Mouse (Mus musculus): Measurements from ENCODE around the gene Bmpr1b. TPM values are rescaled to one million over a fixed set of nuclear protein-coding genes. Genes with fewer than 3 reads are reported as not detected.

The Bmpr1b gene
- total RNA-seq, 2 experiments from 2014 or later = 4.1 to 4.6 TPM

GRCm38 (mm10) chr3:142059890-142060289 lies 109.3 kb downstream of the Bmpr1b start:
- Histone ChIP-seq H3K27ac (no peak overlapping the region), H3K4me3 (no peak overlapping the region)
- DNase-seq = no peak
- intact Hi-C loops (cut with DNase I) = no loop called here
- TF ChIP-seq CTCF (IDR thresholded peaks at IDR 0.05) = no peak

DNA sequence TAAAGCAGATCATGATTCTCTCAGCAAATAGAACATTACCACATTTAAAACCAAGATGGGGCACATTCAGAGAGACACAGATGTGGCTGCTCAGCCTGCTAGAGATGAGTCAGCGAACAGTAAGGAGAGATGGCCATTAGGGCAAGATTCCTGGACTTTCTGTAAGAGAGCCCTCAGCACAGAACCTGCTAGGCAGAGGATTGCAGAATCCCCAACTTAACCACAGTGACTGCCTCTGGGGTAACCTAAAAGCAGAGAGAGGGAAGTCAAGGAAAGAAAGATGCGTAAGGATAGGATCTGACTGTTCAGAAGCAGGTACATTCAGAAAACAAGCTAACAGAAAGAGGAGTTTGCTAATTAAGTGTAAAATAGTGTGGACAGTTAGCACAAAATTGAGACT lies 118.5 kb downstream of the Bmpr1b start:
- H3K27ac ChIP-seq = no peak overlapping the region
- DNase-seq = no peak
- H3K4me3 ChIP-seq = no peak overlapping the region
- no peak for TF ChIP-seq CTCF (IDR thresholded peaks at IDR 0.05)
- intact Hi-C loops (cut with DNase I) = no loop called here

DNA sequence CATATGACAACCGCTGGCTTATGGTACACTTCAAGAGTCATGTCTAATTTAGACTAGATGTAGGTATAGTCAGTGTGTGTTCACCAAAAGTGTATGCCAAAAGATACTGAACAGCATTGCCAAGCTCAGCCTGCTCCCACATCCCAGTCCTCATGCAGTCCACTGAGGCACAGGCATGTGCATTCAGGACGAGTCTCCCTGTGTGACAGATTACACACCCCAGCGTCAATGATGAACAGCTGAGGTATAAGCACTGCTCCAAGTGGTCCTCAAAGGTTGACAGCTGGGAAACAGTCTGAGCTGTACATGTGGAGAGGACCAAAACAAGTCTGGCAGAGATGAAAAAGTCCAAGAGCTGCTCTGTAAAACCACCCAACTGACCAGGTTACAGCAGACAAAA lies 119.6 kb downstream of the Bmpr1b start:
- DNase-seq = no peak
- TF ChIP-seq CTCF (IDR thresholded peaks at IDR 0.05) = no peak
- intact Hi-C loops (cut with DNase I) = loop anchor here (10.0 kb wide), 1 partner anchor 115 kb away; the partner anchor contains the start of gene Bmpr1b
- H3K27ac ChIP-seq = no peak overlapping the region
- H3K4me3 ChIP-seq = no peak overlapping the region

GRCm38 (mm10) chr3:142049093-142049492 lies 120.1 kb downstream of the Bmpr1b start:
- no peak for DNase-seq
- Histone ChIP-seq H3K27ac (no peak overlapping the region), H3K4me3 (no peak overlapping the region)
- intact Hi-C loops (cut with DNase I) = loop anchor here (10.0 kb wide), 1 partner anchor 116 kb away; the partner anchor contains the start of gene Bmpr1b
- no peak for TF ChIP-seq CTCF (IDR thresholded peaks at IDR 0.05)

- DNase-seq = no peak
- H3K27ac ChIP-seq = no peak overlapping the region
- intact Hi-C loops (cut with DNase I) = loop anchor here (10.0 kb wide), 1 partner anchor 116 kb away; the partner anchor contains the start of gene Bmpr1b
- TF ChIP-seq CTCF (IDR thresholded peaks at IDR 0.05) = no peak
- no peak overlapping the region for H3K4me3 ChIP-seq
Measured at GRCm38 (mm10) chr3:142048493-142048892, 120.7 kb downstream of the Bmpr1b start.

- no peak for DNase-seq
- Histone ChIP-seq H3K4me3 (no peak overlapping the region), H3K27ac (no peak overlapping the region)
- intact Hi-C loops (cut with DNase I) = loop anchor here (5.0 to 10.0 kb wide), 2 partner anchors 121 to 234 kb away; partner anchors contain the start of gene Bmpr1b
- TF ChIP-seq CTCF (IDR thresholded peaks at IDR 0.05) = peak; percentile 72
Measured at GRCm38 (mm10) chr3:142043463-142043862, 125.8 kb downstream of the Bmpr1b start.

DNA sequence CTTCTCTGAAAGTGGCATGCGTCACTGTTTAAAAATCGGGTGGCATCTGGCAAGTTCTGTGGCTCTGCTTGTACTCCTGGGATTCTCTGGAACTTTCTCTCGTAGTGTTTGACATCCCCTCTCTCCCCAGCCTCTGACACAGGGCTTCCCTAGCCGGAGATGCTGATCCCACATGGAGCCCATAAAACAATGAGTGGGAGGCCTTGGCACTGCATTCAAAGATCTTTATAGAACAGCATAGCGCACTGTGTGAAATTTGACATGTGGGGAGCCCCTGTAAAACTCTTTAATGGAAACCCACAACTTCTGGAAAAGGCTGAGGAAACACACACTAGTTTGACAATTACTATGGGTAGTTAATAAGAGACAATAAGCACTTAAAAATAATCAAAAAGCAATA lies 126.2 kb downstream of the Bmpr1b start:
- intact Hi-C loops (cut with DNase I) = loop anchor here (5.0 to 10.0 kb wide), 2 partner anchors 122 to 234 kb away; partner anchors contain the start of gene Bmpr1b
- Histone ChIP-seq H3K4me3 (no peak overlapping the region), H3K27ac (no peak overlapping the region)
- no peak for TF ChIP-seq CTCF (IDR thresholded peaks at IDR 0.05)
- DNase-seq = no peak

GRCm38 (mm10) chr3:142040345-142040744 lies 128.9 kb downstream of the Bmpr1b start:
- no peak for DNase-seq
- TF ChIP-seq CTCF (IDR thresholded peaks at IDR 0.05) = no peak
- intact Hi-C loops (cut with DNase I) = loop anchor here (5.0 to 10.0 kb wide), 2 partner anchors 124 to 237 kb away; partner anchors contain the start of gene Bmpr1b
- Histone ChIP-seq H3K27ac (no peak overlapping the region), H3K4me3 (no peak overlapping the region)

DNA sequence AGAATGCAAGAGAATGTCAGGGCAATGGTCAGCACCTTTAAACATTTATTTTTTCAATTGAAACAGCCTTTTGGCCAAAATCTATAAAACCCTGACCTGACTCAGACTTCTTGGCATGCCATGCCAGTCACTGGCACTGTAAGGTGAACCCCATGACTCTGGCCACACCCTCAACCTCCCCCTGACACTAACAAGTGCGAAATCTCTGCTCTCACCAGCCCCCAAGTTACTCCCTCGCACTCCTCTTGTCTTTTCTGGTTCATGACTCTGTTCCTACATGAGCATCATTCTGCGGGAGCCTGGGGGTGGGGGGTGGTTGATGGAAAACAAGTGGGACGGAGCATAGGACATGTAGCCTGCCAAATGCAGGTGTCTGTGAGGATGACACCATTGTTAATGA lies 135.1 kb downstream of the Bmpr1b start:
- intact Hi-C loops (cut with DNase I) = no loop called here
- Histone ChIP-seq H3K4me3 (no peak overlapping the region), H3K27ac (no peak overlapping the region)
- DNase-seq = no peak
- TF ChIP-seq CTCF (IDR thresholded peaks at IDR 0.05) = no peak

- intact Hi-C loops (cut with DNase I) = no loop called here
- H3K4me3 ChIP-seq = no peak overlapping the region
- TF ChIP-seq CTCF (IDR thresholded peaks at IDR 0.05) = no peak
- H3K27ac ChIP-seq = no peak overlapping the region
- DNase-seq = no peak
Measured at GRCm38 (mm10) chr3:142019716-142020115, 149.5 kb downstream of the Bmpr1b start.

- intact Hi-C loops (cut with DNase I) = loop anchor here (5.0 kb wide), 1 partner anchor 288 kb away; no protein-coding TSS in a partner anchor
- no peak for DNase-seq
- TF ChIP-seq CTCF (IDR thresholded peaks at IDR 0.05) = no peak
- H3K4me3 ChIP-seq = no peak overlapping the region
- no peak overlapping the region for H3K27ac ChIP-seq
Measured at GRCm38 (mm10) chr3:141984548-141984947, 184.7 kb downstream of the Bmpr1b start.

GRCm38 (mm10) chr3:141981613-141982432 lies 187.4 kb downstream of the Bmpr1b start:
- peak overlapping the region; percentile 89 for H3K27ac ChIP-seq
- no peak for TF ChIP-seq CTCF (IDR thresholded peaks at IDR 0.05)
- intact Hi-C loops (cut with DNase I) = loop anchor here (5.0 kb wide), 1 partner anchor 290 kb away; no protein-coding TSS in a partner anchor
- peak overlapping the region; percentile 78 for H3K4me3 ChIP-seq
- DNase-seq = peak; percentile 75

DNA sequence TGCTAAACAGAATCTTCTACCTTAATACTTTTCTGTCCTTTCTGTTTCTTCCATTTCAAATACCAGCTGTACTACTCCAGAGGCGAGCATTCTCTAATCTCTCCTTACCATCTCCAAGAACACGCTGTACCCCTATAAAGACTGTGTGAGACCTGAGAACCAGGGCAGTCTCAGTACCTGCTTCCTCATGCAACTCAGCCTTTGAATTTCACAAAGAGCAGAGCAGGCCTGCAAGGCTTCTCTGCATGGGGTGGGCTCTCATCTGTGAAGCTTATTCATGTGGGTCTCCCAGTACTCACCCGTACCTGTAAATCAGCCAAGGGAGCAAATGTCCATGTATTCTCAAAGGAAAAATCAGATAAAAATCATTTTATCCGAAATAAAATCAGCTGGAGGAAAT lies 203.0 kb downstream of the Bmpr1b start:
- Histone ChIP-seq H3K27ac (no peak overlapping the region), H3K4me3 (no peak overlapping the region)
- no peak for DNase-seq
- intact Hi-C loops (cut with DNase I) = no loop called here
- TF ChIP-seq CTCF (IDR thresholded peaks at IDR 0.05) = no peak

All from gastrocnemius, adult 2 months (tissue).